Mouse (Mus musculus) CD4-positive, CD25-positive, alpha-beta regulatory T cell, adult 2 months (primary cell): ENCODE results near the gene Tas2r143.

ENCODE experiments used
- DNase-seq: peaks from one replicate; pipeline ENCODE4 v3.0.0-alpha.2; 2012; ENCODE audit warnings: low read depth, low spot score

Tas2r143 gene

DNA sequence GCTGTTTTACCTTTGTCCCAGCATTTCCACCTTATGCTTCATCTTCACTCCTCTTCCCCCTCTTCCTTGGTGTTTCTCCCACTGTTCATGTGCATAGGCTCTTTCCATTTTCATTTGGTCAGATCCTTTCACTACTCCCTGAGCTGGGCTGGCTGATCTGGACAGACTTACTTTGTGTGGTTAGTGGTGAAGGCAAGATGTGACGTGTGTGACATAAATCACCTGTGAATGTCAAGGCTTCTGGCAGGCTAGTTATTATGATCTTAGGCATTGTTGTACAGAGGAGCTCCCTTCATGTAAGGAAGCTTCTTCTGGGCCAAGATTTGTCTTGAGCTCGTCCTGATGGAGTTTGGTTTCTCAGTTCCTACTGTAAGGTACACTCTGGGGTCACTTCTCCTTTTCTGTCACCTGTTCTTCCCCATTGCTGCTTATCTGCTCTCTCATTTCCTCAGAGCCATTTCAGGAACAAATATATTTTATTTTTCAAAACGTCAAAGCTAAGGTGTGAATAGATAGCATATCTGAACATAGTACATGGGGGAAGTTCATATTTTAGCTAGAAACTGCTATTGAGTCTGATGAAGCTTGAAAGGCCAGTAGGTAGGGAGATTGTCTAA is 2.9 kb upstream of the Tas2r143 start:
- DNase-seq: no peak

DNA sequence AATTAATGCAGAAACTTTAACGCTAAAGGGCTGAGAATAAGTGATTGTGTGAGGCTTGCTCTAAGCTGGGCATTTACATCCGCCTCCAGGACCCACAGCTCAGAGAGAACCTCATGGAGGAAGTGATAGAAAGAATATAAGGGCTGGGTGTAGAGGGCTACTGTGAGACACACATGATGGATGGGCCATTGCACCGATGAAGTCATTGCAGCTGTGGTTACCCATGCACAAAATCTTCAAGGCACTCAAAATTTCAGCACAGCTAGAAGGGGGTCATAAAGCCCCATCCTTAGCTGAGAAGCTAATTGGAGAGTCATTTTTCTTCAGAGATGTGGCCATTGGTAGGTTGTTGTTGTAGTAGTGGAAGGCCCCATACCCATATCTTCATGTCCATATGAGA is 1.8 kb upstream of the Tas2r143 start:
- no peak for DNase-seq

DNA sequence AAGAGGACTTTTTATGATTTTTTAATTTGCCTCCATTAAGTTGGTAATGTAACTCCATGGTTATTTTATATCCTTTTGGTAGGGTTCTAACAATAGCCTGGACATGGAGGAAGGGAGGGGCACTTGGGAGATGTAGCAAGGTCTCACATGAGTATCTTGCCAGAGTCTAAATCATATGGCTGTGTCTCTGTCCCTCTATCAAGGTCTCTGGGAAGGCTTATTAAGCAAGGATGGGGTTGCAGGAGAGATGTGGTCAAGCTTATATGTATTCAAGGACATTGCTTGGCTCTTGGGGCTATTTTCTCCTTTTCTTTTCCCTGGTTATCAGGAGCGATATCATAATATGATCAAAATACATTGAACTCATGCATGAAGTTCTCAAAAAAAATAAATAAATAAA is 1.0 kb upstream of the Tas2r143 start:
- no peak for DNase-seq

DNA sequence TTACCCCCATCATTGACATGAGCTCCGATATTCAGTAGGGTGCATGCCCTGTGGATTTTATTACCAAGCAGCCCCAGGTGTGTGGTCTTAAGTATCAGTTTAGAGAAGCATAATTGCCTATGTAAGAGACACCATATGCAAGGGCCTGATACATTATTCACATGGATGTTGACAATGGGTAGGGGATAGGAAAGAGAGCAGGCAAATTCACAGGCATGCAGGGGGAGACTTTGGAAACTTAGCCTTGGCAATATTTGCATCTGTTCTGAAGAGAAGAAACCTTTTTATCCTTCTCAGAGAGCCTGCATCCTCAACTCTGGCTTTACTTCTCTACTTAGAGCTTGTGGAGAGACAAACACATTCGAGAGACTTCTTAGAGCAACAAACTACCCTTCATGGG is 5.1 kb downstream of the Tas2r143 start, which contains the start of gene Tas2r135:
TSS of gene Tas2r135 (plus strand) at position 301 of the 400 bp plus-strand sequence.
- DNase-seq: no peak

DNA sequence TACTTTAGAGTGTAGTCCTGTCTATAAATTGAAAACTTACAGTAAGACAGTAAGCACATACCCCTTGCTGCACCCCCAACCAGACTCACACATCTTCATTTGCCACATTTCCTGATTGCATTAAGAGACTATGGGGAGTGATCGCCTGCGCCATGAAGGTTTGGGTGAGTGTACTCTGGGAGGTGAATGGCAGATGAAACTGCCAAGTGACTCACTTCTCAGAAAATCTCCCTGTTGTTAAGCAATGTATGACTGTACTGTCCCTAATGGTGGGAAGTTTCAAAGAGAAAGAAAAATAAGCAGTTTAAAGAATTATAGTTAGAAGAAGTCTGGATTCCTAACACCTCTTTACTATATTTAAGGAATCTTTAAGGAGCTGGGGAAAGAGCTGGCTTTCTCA is 19.4 kb downstream of the Tas2r143 start:
- DNase-seq: no peak

DNA sequence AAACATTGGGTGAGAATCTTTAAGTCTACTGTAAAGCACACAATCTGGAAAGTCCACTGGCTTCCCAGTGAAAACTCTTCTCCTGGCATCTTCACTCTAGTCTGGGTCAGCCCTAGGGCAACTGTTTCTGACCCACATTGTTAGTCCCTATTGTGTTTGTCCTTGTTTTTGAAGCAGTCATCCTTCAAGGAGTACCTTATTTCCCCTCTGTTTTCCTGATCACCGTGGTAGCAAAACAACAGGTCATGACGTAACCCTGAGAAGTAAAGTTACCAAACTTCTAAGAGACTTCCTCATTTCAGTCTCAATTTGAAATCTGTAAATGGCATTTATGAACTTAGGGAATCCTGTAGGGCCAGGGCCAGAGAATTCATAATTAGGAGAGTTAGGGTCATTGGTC is 21.4 kb downstream of the Tas2r143 start:
- no peak for DNase-seq

DNA sequence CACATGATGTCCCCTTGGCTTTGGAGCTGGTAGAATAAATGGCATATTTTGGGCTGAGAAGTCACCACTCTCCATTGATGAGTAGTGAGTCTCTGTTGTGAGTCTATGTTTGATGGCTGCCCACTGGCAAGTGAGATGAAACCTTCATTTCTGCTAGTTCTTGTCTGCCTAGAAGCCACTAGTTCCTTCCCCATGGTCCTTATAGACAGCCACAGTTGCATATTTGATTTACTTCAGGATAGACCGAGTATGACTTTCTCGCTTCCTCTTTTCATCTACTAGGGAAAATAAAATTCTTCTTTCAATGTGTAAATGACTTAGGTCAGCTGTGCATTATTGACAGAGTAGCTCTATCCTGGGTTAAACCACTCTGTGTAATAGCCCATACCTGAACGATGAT is 24.4 kb downstream of the Tas2r143 start:
- no peak for DNase-seq

DNA sequence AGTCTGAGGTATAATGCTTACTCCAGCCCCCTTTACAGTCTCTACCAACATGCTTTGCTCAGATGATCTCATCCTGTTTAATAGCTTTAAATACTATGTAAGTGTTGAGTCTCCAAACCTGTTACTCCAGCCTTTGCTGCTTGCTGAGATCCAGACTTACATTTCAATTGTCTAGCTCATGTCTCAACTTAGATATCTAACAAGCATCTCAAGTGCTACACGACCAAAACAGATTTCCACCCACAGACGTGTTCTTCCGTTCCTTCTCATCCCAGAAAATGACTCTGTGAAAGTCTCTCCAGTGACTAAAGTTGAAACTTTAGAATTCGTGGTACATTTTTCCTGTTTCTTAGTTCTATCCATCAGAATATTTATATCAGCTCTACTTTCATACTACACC is 26.3 kb downstream of the Tas2r143 start:
- DNase-seq: no peak

DNA sequence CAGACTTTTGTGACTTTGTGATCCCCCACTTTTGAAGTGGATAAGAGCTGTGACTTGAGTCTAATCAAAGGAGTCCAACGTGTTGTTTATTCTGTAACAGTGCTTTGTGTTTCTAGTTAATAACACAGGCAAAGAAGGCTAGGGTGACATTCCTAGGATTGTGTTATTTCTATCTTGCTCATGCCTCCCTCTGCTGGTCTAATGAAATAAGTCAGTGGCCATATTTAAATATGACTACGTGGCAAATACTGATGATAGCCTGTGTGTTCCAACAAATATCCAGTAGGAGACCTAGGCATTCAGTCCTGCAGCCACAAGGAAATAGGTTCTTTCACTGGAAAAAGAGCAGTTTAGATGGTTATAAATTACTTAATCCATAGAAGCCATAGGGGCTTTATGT is 33.5 kb downstream of the Tas2r143 start:
- DNase-seq: no peak

DNA sequence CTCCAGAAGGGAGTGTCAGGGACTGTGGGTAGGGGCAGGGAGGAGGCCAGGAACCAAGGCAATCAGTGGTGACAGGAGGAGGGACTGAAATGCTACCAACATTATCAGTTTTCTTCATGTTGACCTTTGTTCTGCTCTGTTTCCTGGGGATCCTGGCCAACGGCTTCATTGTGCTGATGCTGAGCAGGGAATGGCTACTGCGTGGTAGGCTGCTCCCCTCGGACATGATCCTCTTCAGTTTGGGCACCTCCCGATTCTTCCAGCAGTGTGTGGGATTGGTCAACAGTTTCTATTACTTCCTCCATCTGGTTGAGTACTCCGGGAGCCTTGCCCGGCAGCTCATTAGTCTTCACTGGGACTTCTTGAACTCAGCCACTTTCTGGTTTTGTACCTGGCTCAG is 34.4 kb downstream of the Tas2r143 start, which contains the start of gene Tas2r126:
TSS of gene Tas2r126 (plus strand) at position 90 of the 400 bp plus-strand sequence.
- DNase-seq: no peak

DNA sequence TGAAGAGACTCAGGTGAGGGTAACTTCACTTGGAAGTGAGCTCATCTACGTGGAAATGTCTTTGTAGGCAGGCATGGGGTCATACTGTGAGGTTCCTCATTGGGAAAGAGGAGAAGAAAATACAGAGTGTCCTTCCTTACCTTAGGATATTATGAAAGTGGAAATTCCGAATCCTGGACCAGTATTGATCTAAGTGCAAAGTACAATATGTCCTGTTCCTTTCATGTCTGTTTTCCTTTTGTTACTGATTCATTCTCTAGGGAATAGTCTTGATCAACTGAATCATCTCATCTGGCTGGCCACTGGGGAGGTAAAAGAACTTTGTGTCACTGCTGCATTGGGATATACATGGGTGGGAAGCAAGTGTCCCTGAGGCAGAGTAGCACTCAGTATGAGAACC is 35.5 kb downstream of the Tas2r143 start:
- DNase-seq: no peak

DNA sequence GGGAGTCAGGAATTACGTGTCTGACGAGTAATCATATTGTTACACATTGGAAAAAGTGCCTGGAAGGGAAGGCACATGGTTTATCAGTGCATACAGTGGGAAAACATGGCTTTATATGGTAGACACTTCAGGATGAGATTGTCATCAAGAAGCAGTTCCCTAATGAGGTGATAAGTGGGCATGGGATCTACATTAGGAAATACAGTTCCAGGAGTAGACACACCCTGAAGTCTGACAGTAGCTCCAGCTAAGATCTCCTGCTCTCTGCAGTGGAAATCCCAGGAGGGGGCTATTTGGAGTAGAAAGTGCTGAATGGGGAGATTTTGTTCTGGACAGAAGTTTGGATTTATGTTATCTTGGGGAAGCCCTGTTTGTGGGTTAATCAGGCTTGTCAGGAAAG is 41.4 kb downstream of the Tas2r143 start:
- no peak for DNase-seq

DNA sequence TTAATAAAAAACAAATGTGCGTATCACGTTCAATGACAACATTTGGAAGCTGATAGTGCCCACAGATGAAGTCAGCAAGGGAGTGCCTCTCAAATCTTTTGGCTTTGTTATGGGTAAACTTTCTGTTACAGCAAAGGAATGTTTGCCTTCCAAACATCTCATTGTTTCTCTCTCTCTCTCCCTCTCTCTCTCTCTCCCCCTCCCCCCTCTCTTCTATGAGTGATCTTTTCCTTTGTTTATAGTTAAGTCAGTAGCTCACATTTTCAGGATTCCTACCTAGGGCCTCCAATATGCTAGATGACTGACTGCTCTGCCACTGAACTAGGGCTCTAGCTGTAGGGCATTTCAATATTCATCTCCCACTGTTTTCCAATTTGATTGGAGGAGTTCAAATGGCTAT is 44.5 kb downstream of the Tas2r143 start:
- DNase-seq: no peak

DNA sequence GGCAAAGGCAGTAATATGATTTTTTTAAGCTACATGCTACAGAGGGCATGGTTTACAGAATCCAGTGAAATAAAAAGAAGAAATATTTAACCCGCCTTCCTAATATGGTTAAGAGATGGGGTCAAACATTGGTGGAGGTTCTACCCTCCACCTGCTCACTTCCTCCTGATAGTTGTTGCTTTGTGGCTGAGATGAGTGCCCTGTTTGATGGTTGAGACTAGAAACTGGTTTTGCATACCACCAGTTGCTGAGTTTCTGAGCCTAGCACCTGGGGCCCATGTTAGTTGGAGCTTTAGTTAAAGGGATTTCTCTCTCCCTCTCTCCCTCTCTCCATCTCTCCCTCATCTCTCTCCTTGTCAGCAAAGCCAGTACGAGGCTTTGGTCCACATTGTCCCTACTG is 47.3 kb downstream of the Tas2r143 start:
- no peak for DNase-seq
